Mouse (Mus musculus): ENCODE measurements at regions not wholly inside any gene's neighbourhood (a gene's known extent, or its start where the extent isn't known, plus 50 kb on each side); places are given as distances from the start of the nearest gene placed in this dataset.

DNA sequence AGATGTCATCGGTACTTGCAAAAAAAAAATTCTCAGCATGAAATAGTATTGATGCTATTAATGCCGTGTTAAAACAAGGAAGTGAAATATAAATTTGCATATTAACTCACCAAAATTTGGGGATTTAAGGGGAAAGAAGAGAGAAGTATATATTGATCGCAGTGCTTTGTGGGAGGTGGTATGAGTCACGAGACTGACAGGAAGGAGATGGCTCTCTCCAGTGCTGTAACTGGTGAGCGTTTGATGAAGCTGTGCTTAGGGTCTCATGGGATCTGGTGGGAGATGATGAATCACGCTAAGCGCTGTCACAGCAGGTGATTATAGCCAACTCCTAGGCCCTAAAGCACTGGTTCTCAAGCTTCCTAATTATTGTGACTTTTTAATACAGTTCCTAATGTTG lies 133.8 kb upstream of the Atxn1 start:
- WGBS, result 82% methylated on average over 7 of the region's 7 CpGs
- Histone ChIP-seq H3K4me2 (replicated peaks) (no peak overlapping the region), H3K36me3 (no peaks in the 10 kb centered on the region), H3K27me3 (no peaks in the 10 kb centered on the region), H3K27ac (no peak overlapping the region), H3K9ac (no peak overlapping the region), H3K4me1 (no peaks in the 10 kb centered on the region), H3K9me3 (no peaks in the 10 kb centered on the region), H3K4me3 (no peak overlapping the region)
- no peak for ATAC-seq (ENCODE audit: insufficient number of reproducible peaks, insufficient read depth, low FRiP score, low TSS enrichment)

DNA sequence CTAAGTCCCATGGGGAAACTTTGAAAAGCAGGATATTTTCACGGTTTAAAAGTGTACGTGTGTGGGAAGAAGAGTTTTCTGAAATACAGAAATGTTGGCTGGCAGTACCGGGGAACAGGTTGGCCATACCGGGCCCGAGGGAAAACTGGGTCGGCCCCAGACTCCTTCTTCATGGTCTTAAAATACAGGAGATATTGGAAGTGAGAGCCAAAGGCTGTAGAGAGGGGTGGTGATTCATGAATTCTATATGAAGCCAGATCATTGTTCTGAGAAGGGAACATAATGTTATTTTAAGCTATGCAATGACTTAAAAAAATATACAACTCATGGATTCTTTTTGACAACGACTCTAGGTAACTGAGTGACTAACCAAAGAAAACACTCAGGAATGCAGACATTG lies 133.3 kb upstream of the Atxn1 start:
- Histone ChIP-seq H3K9me3 (no peaks in the 10 kb centered on the region), H3K4me3 (no peak overlapping the region), H3K27ac (no peak overlapping the region), H3K9ac (no peak overlapping the region), H3K27me3 (no peaks in the 10 kb centered on the region), H3K4me2 (replicated peaks) (no peak overlapping the region), H3K36me3 (no peaks in the 10 kb centered on the region), H3K4me1 (no peaks in the 10 kb centered on the region)
- WGBS, result 77% methylated on average over 7 of the region's 7 CpGs
- no peak for ATAC-seq (ENCODE audit: insufficient number of reproducible peaks, insufficient read depth, low FRiP score, low TSS enrichment)

- H3K9ac ChIP-seq, result no peak overlapping the region
- no peaks in the 10 kb centered on the region for H3K4me1 ChIP-seq
- H3K9me3 ChIP-seq, result no peaks in the 10 kb centered on the region
- H3K27me3 ChIP-seq, result no peaks in the 10 kb centered on the region
- H3K4me3 ChIP-seq, result no peak overlapping the region
- no peak overlapping the region for H3K27ac ChIP-seq
- H3K36me3 ChIP-seq, result no peaks in the 10 kb centered on the region
- 3% methylated on average over 5 of the region's 5 CpGs for WGBS
- H3K4me2 ChIP-seq (replicated peaks), result no peak overlapping the region
- 0 out of 2 replicates have a peak, but pooled peaks have one; percentile 28 for ATAC-seq (ENCODE audit: insufficient number of reproducible peaks, insufficient read depth, low FRiP score, low TSS enrichment)
These were observed 132.2 kb upstream of the Atxn1 start for GRCm38 (mm10) chr13:46096968-46097367.

GRCm38 (mm10) chr13:46096416-46096815 lies 131.6 kb upstream of the Atxn1 start:
- H3K4me2 ChIP-seq (replicated peaks), result no peak overlapping the region
- no peaks in the 10 kb centered on the region for H3K4me1 ChIP-seq
- H3K9me3 ChIP-seq, result no peaks in the 10 kb centered on the region
- 79% methylated on average over 8 of the region's 8 CpGs for WGBS
- no peak for ATAC-seq (ENCODE audit: insufficient number of reproducible peaks, insufficient read depth, low FRiP score, low TSS enrichment)
- no peaks in the 10 kb centered on the region for H3K27me3 ChIP-seq
- no peak overlapping the region for H3K27ac ChIP-seq
- no peak overlapping the region for H3K4me3 ChIP-seq
- H3K36me3 ChIP-seq, result no peaks in the 10 kb centered on the region
- H3K9ac ChIP-seq, result no peak overlapping the region

- Histone ChIP-seq H3K27ac (no peak overlapping the region), H3K36me3 (no peaks in the 10 kb centered on the region), H3K9me3 (peaks cover 6% of the 10 kb centered on the region; the same call in 1 of the 2 replicates), H3K4me1 (no peaks in the 10 kb centered on the region), H3K4me2 (replicated peaks) (no peak overlapping the region), H3K9ac (no peak overlapping the region), H3K4me3 (no peak overlapping the region), H3K27me3 (no peaks in the 10 kb centered on the region)
- WGBS, result 91% methylated on average over 3 of the region's 3 CpGs
- ATAC-seq (ENCODE audit: insufficient number of reproducible peaks, insufficient read depth, low FRiP score, low TSS enrichment), result no peak
These were observed 128.0 kb upstream of the Atxn1 start for GRCm38 (mm10) chr13:46092787-46093186.

- no peak overlapping the region for H3K4me2 ChIP-seq (replicated peaks)
- no peak for ATAC-seq (ENCODE audit: insufficient number of reproducible peaks, insufficient read depth, low FRiP score, low TSS enrichment)
- WGBS, result 79% methylated on average over 5 of the region's 5 CpGs
These were observed 126.3 kb upstream of the Atxn1 start for GRCm38 (mm10) chr13:46091109-46091508.

GRCm38 (mm10) chr13:46088237-46088636 lies 123.4 kb upstream of the Atxn1 start:
- ATAC-seq (ENCODE audit: insufficient number of reproducible peaks, insufficient read depth, low FRiP score, low TSS enrichment), result no peak
- no peaks in the 10 kb centered on the region for H3K4me1 ChIP-seq
- no peak overlapping the region for H3K27ac ChIP-seq
- no peaks in the 10 kb centered on the region for H3K27me3 ChIP-seq
- H3K9me3 ChIP-seq, result peaks cover 6% of the 10 kb centered on the region; the same call in 1 of the 2 replicates
- H3K4me3 ChIP-seq, result no peak overlapping the region
- WGBS, result 88% methylated on average over 3 of the region's 3 CpGs
- H3K36me3 ChIP-seq, result no peaks in the 10 kb centered on the region
- H3K9ac ChIP-seq, result no peak overlapping the region
- no peak overlapping the region for H3K4me2 ChIP-seq (replicated peaks)

More at GRCm38 (mm10) chr13:46091109-46091508, 126.3 kb upstream of the Atxn1 start:
- H3K27ac ChIP-seq, result no peak overlapping the region
- no peak overlapping the region for H3K9ac ChIP-seq
- H3K9me3 ChIP-seq, result peaks cover 6% of the 10 kb centered on the region; the same call in 1 of the 2 replicates
- H3K36me3 ChIP-seq, result no peaks in the 10 kb centered on the region
- H3K27me3 ChIP-seq, result no peaks in the 10 kb centered on the region
- H3K4me1 ChIP-seq, result no peaks in the 10 kb centered on the region
- H3K4me3 ChIP-seq, result no peak overlapping the region

- H3K4me1 ChIP-seq, result no peaks in the 10 kb centered on the region
- no peak overlapping the region for H3K4me2 ChIP-seq (replicated peaks)
- ATAC-seq (ENCODE audit: insufficient number of reproducible peaks, insufficient read depth, low FRiP score, low TSS enrichment), result no peak
- WGBS, result 78% methylated on average over 4 of the region's 4 CpGs
- H3K27me3 ChIP-seq, result no peaks in the 10 kb centered on the region
- H3K4me3 ChIP-seq, result no peak overlapping the region
- H3K27ac ChIP-seq, result no peak overlapping the region
- H3K36me3 ChIP-seq, result no peaks in the 10 kb centered on the region
- H3K9me3 ChIP-seq, result peaks cover 6% of the 10 kb centered on the region; the same call in 1 of the 2 replicates
- no peak overlapping the region for H3K9ac ChIP-seq
These were observed 122.9 kb upstream of the Atxn1 start for GRCm38 (mm10) chr13:46087663-46088062.

- 63% methylated on average over 6 of the region's 6 CpGs for WGBS
- no peak for ATAC-seq (ENCODE audit: insufficient number of reproducible peaks, insufficient read depth, low FRiP score, low TSS enrichment)
- no peaks in the 10 kb centered on the region for H3K36me3 ChIP-seq
- no peaks in the 10 kb centered on the region for H3K27me3 ChIP-seq
- H3K4me1 ChIP-seq, result no peaks in the 10 kb centered on the region
- no peak overlapping the region for H3K4me2 ChIP-seq (replicated peaks)
- H3K4me3 ChIP-seq, result no peak overlapping the region
- no peaks in the 10 kb centered on the region for H3K9me3 ChIP-seq
- no peak overlapping the region for H3K27ac ChIP-seq
- no peak overlapping the region for H3K9ac ChIP-seq
These were observed 112.1 kb upstream of the Atxn1 start for GRCm38 (mm10) chr13:46076879-46077278.

DNA sequence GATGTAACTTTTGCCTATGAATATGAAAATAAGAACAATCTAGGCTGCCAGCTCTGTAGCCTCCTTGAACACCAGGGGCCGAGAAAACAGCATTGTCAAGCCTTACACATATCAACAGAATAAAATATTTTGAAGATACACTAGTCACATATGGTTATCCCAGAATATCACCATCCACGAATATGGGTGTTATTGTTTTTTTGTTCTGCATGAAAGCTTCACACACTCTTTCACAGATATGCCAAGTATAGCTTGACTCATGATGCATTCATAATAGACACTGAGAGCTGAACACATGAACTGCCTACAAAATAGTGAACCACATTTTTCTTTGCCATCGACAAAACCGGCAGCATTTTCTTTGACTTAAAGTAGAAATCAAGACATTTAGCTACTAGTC lies 106.9 kb upstream of the Atxn1 start:
- Histone ChIP-seq H3K4me2 (replicated peaks) (no peak overlapping the region), H3K4me3 (no peak overlapping the region), H3K4me1 (no peaks in the 10 kb centered on the region), H3K27me3 (no peaks in the 10 kb centered on the region), H3K9ac (no peak overlapping the region), H3K27ac (no peak overlapping the region), H3K36me3 (no peaks in the 10 kb centered on the region), H3K9me3 (no peaks in the 10 kb centered on the region)
- 89% methylated on average over 4 of the region's 4 CpGs for WGBS
- no peak for ATAC-seq (ENCODE audit: insufficient number of reproducible peaks, insufficient read depth, low FRiP score, low TSS enrichment)

GRCm38 (mm10) chr13:46069571-46069970 lies 104.8 kb upstream of the Atxn1 start:
- Histone ChIP-seq H3K36me3 (no peaks in the 10 kb centered on the region), H3K9ac (no peak overlapping the region), H3K4me3 (no peak overlapping the region), H3K27ac (no peak overlapping the region), H3K9me3 (no peaks in the 10 kb centered on the region), H3K4me1 (no peaks in the 10 kb centered on the region), H3K27me3 (no peaks in the 10 kb centered on the region), H3K4me2 (replicated peaks) (no peak overlapping the region)
- WGBS, result 42% methylated on average over 3 of the region's 3 CpGs
- no peak for ATAC-seq (ENCODE audit: insufficient number of reproducible peaks, insufficient read depth, low FRiP score, low TSS enrichment)

DNA sequence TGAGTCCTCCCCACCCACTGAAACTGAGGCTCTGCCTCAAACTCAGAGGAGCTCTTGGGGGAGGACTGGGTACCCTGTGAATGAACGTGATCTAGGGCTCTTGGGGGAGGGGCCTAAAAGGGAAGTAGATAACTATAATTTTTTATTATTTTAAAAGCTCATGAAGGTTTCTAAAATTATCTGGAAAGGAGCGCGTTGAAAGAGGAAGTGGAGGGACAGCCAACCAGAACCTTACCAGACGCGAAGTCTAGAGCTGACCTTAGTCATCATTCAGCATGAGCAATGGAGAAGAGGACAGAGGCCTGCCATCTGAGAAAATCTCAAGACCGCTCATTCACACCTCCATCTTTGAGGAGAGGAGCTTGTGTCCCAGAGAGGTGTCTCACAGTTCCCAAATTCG lies 98.0 kb upstream of the Atxn1 start:
- ATAC-seq (ENCODE audit: insufficient number of reproducible peaks, insufficient read depth, low FRiP score, low TSS enrichment), result no peak
- H3K4me1 ChIP-seq, result no peaks in the 10 kb centered on the region
- 93% methylated on average over 7 of the region's 7 CpGs for WGBS

GRCm38 (mm10) chr13:46059870-46060269 lies 95.1 kb upstream of the Atxn1 start:
- H3K4me3 ChIP-seq, result no peak overlapping the region
- WGBS, result 85% methylated on average over 14 of the region's 14 CpGs
- H3K27ac ChIP-seq, result no peak overlapping the region
- no peaks in the 10 kb centered on the region for H3K36me3 ChIP-seq
- H3K4me1 ChIP-seq, result no peaks in the 10 kb centered on the region
- H3K9me3 ChIP-seq, result no peaks in the 10 kb centered on the region
- no peak overlapping the region for H3K4me2 ChIP-seq (replicated peaks)
- no peak overlapping the region for H3K9ac ChIP-seq
- no peak for ATAC-seq (ENCODE audit: insufficient number of reproducible peaks, insufficient read depth, low FRiP score, low TSS enrichment)
- no peaks in the 10 kb centered on the region for H3K27me3 ChIP-seq

More for the DNA sequence above, 98.0 kb upstream of the Atxn1 start:
- Histone ChIP-seq H3K36me3 (no peaks in the 10 kb centered on the region), H3K4me2 (replicated peaks) (no peak overlapping the region), H3K9me3 (no peaks in the 10 kb centered on the region), H3K9ac (no peak overlapping the region), H3K4me3 (no peak overlapping the region), H3K27ac (no peak overlapping the region), H3K27me3 (no peaks in the 10 kb centered on the region)
